Mouse (Mus musculus) testis, postnatal 10 days (tissue): ENCODE measurements around the gene Fkbp15.

ENCODE experiments used
- DNase-seq: peaks from one replicate; pipeline ENCODE4 v3.0.0; 2021; ENCODE audit warnings: low spot score

The Fkbp15 gene

DNA sequence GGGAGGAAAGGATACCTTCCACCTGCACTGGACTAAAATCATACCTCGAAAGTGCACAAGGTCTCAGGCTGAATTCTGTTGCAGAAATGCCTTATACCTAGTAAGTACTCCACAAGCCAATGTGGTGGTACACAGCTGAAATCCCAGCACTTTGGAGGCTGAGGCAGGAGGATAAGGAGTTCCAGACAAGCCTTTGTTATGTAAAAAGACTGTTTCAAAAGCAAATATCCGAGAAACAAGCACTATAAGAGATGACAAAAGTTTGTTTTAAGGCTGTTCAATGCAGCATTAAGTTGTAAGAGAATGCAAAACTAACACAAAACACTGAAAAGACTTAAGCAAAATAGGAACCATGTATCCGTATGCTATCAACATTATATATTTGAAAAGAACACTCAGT is 45.8 kb downstream of the Fkbp15 start:
- DNase-seq, result no peak

DNA sequence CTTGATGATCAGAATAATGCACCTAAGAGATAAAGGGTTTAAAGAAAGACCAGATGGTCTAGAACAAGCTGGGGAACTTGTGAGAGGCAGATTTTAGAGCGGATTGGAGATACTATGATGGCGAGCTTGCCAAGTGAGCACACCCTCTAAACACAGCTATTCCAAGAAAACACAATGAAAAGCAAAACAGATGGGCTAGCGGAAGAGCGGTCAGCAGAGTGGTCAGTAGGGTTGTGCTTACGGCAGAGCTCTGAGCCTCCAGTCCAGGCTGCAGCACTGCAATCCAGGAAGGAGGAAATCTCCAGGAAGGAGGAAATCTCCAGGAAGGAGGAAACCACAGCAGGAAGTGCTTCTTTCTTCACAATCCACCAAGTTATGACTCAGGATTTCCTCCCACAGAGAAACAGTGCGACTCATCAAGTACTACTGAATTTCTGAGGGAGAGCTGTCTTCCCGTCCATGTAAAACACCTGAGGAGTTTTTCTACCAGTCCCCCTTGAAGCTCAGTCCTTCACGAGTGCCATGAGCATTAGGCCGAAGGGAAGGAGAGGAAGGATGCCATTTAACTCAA is 46.6 kb downstream of the Fkbp15 start:
- DNase-seq, result no peak

- DNase-seq, result no peak
Observed at GRCm38 (mm10) chr4:62312821-62313220, 47.5 kb downstream of the Fkbp15 start.

GRCm38 (mm10) chr4:62308406-62308805 is 51.9 kb downstream of the Fkbp15 start:
- no peak for DNase-seq

DNA sequence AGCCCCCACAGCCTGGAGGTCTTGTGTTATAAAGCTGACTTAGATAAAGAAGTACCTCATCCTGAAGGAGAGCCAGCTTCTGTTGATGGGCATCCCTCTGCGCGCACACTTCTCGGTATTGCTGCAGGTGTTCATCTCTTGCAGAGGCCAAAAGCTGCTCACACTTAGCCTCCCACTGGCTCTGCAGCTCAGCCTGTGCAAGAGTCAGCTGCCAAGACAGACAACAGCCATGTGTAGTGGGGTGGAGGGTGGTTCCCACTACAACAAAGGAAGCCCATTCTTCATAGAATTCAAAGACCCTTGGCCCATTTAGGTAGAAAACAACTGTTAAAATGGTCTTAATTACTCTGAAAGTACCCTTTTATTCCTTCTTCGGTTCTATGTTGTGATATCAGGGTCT is 53.5 kb downstream of the Fkbp15 start:
- no peak for DNase-seq

- no peak for DNase-seq
Observed at GRCm38 (mm10) chr4:62306301-62306700, 54.0 kb downstream of the Fkbp15 start.

GRCm38 (mm10) chr4:62303288-62303687 is 57.1 kb downstream of the Fkbp15 start:
- DNase-seq, result no peak

GRCm38 (mm10) chr4:62302795-62303194 is 57.6 kb downstream of the Fkbp15 start:
- no peak for DNase-seq

GRCm38 (mm10) chr4:62300001-62300400 is 60.3 kb downstream of the Fkbp15 start:
- DNase-seq, result no peak

DNA sequence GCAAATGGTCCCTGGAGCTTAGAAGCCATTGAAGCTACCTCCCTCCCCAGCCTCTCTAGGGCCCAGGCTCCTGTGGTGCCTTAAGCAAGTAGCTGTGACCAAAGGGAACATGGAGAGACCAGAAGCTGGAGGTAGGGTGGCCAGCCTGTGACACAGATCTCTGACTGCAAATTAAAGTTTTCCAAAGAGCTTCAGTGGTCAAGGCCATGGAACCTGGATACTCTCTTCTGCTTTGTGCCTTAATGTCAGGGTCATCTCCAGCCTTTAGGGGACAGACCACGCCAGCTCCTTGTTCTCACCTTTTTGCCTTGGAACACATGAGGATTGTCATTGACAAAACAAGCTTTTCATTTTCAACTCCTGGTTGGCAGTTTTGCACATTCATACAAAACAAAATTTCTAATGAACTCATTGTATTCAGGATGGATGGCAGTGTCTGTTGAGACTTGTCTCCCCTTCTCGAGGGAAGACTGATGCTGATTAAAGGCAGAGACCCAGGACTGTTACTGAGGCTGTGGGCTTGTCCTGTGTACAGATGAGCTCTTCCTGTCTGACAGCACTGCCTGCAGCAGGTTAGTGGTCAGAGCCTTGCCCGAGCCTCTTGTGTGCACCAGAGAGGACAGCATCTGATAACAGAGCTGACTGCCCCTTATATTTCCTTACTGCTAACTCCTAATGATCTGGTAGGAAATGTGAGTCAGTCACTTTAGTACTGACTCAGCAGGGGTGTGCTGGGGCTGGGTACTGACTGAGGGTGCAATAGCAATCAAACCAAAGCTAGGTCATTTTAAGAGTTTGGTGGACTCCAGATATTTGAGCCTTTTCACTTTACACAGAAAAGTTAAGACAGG is 62.8 kb downstream of the Fkbp15 start:
- no peak for DNase-seq

DNA sequence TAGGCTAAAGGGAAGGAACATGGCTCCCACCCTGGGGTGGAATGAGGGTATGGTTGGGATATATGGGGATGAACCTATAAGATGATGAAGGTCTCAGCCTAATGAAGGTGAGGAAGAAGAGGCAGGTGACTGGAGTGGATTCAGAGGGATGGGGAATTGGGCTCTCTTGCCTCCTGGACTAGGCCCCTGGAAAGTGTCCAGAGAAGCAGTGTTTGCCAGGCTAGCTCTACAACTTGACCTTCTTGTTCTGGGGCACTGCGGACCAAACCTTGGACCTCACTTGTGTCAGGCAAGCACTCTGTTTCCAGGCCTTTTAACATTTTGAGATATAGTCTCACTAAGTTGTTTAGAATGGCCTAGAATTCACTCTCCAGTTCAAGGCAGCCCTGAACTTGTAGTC is 65.6 kb downstream of the Fkbp15 start:
- DNase-seq, result peak; percentile 27

DNA sequence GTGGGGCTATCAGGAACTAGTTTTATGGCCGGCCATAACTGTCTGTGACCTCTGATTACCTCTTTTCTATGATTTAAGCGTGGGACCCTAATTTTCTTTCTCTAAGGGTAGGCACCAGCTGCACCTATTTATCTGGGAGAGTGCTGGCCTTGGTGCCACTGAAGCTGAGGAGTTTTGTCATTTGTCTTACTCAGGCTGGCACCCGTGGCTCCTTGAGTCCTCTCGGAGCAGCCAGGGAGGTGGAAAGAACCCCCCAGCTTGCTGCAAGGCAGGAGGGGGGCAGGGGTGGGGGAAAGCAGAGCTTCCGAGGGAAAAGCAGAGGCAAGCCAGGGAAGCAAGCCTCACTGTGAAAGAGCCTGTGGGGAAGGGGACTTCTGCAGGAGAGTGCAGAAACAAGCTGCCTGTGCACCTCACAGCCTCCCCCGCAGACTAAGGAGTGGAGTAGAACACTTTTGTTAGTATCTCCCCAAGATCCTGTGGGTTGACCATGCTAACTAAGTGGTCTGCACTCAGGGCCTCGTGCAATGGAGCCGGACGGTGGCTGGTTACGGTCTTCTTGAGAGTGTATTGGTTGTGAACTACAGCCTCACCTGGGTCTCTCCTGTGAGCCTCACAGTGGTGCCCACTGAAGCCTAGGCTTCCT is 67.0 kb downstream of the Fkbp15 start:
- peak; percentile 39 for DNase-seq

- peak; percentile 25 for DNase-seq
Observed at GRCm38 (mm10) chr4:62292461-62293180, 67.7 kb downstream of the Fkbp15 start.

DNA sequence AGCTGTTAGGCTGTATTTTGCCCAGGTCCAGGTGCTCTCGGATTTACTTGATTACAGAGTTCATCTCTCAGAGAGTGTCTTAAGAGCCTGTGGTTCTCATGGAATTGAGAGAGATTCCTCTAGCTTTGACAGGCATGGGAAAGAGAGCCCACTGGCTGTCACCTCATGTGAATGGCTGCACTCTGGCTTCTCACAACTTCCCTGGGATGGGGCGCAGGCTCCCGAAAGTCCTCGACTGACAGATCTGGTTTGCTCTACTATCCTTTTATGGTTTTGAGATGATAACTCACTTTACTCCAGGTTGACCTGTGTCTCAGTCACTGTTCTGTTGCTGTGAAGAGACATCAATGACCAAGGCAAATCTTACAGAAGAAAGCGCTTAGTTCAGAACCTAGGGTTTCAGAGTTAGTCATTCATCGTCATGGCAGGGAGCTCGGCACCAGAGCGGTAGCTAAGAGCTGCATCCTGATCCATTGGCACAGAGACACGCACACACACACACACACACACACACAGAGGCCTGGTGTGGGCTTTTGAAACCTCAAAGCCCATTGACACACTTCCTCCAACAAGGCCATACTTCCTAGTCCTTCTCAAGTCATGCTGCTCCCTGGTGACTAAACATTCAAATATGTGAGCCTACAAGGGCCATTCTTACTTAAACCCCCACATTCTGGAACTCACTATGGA is 69.4 kb downstream of the Fkbp15 start:
- peak; percentile 27 for DNase-seq

GRCm38 (mm10) chr4:62289226-62289625 is 71.1 kb downstream of the Fkbp15 start:
- DNase-seq, result peak; percentile 22

DNA sequence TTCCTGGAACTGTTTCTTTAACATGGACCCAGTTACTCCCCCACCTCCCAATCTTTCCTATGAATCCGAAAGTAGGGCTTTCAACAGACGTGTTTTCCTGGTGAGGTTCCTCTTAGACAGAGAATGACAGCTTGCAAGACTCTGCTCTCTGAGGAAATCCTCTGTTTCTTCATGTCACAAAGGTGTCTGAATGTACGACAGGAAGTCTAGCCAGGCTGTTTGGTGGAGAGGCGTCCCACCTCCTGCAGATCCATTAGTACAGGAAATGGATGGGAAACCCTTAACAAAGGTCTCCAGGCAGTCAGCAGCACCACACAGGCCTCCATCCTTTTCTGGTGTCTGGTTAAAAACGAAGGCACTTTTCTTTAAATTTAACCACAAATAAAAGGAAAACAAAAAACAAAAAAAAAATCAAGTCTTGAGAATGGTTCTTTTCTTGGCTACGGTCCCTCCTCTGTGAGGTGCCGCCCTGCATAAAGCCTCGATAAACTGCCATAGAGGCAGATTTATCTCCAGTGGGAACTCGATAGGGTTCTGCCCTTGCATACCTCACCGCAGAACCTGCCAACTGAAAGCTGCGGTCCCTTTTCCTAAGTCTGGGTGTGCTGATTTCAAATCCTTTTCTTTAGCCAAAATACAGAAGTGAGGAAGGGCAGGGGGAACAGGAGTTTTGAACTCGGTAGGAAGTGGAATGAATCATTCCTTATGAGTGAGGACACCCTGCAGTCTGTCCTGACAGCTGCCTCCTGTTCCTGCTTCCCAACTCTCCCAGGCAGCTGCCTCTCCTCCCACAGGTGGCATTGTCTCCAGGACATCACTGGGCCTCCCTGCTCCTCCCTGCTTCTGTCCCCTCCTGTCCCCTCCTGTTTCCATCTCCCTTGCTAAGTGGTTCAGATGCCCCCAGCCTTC is 73.1 kb downstream of the Fkbp15 start:
- peak; percentile 41 for DNase-seq

DNA sequence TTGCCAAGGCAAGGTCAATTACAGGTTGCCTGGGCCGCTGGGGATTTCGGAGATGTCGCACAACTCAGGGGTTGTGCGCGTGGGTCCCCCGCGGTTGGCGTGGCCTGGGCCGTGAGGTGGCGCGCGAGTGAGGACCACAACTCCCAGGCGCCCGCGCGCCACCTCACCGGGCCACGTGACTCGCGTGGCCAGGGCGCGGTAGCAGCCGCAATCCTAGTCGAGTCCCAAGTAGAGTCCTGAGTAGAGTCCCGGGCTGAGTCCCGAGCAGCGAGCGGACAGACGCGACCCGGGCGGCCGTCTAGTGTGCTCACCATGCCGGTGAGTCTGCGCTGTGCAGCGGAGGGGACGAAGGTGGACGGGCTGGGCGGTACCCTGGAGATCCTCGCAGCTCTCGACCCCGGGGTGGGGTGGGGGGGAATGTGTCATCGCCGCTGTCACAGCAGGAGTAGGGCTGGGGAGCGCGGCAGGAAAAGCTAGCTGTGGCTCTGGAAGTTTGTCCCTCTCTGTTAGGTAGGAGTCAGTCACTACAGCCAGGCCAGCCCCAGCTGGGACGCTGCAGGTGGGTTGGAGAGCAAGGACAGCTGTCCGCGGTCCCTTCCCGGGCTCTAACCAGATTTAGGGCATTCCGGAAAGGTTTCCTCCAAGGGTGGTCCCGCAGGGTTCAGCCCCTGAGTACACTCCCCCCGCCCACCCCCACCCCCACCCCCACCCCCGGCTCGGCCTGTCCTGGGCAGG is 73.9 kb downstream of the Fkbp15 start:
- DNase-seq, result peak; percentile 82

DNA sequence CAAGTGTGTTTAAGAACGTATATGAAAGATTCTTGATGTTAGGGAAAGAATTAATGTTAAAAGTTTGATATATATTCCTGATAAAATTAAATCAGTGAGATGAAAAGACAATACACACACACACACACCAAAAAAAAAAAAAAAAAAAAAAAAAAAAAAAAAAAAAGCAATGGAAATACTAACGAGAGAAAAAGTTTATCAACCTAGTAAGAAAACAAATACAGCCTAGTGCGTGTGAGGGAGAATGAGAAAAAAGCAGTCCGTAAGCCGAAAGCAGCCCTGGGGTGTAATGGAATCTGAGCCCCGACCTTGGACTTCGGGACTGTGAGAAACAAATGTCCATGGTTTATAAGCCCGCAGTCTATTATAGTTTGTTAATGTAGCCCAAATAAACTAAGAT is 74.8 kb downstream of the Fkbp15 start:
- DNase-seq, result peak; percentile 36

GRCm38 (mm10) chr4:62282969-62283368 is 77.4 kb downstream of the Fkbp15 start:
- peak; percentile 7 for DNase-seq

DNA sequence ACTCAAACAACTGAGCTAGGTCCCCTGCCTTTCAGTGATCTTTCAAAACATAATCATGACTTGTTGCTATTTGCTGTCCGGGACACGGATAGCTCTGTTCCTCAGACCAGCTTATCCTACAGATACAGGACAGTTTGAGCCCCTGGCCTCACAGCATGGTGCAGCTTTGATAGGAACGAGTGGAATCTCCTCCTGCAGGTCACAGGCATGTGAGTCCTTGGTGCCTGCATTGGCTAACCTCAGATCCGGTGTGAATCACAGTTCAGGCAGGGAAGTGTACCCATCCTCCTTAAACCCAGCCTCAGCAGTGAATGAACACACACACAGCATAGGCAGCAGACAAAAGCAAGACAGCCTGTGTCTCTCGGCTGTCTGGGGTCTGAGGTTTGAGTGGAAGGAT is 79.0 kb downstream of the Fkbp15 start:
- DNase-seq, result peak; percentile 27
